9 mouse cellular contexts compared by ENCODE assay signal in the genomic region with DNA sequence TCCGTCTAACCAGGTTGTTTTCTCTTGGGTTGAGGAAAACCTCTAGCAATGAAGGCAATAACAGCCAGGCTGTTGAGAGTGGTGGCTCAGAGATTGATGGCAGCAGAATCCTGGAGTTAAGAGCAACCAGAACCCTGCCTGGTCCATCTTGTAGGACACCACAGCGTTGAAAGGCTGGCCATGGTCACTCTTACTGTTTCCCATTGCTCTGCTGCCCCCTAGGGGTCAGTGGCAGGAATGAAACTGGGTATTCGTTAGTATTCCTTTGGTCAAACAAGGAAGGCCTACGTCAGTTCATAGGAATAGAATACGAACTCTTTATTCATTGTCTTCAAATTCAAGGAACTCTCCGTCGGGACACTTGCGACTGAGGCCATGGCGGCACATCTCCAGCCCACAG. TPM values are rescaled to one million over a fixed set of nuclear protein-coding genes. Genes with fewer than 3 reads are reported as not detected.
A peak's percentile ranks its signal among the peaks of the same experiment; 100 is the strongest.
DNase-seq lines count a peak whose midpoint lies in the region; ATAC-seq and TF ChIP-seq lines count a peak whose summit lies in the region.
"Had no signal": no experiment of that assay in that cellular context is flagged by ENCODE, and none has a peak within 500 bp of the region (broad histone marks: within the 10 kb centered on the region; RNA-seq: fewer than 3 reads in every experiment).

No protein-coding gene starts in this region.

- TF ChIP-seq CTCF in intestine, postnatal 0 days (IDR thresholded peaks at IDR 0.05; ENCODE audit: low read depth) = peak; percentile 95

- WGBS in midbrain, embryonic 11.5 days = 15% methylated on average over 9 of the region's 9 CpGs
- WGBS in midbrain, embryonic 15.5 days = 11% methylated on average over 9 of the region's 9 CpGs
- 11% methylated on average over 9 of the region's 9 CpGs for WGBS in forebrain, embryonic 14.5 days
- 12% methylated on average over 9 of the region's 9 CpGs for WGBS in intestine, postnatal 0 days
- WGBS in limb, embryonic 14.5 days = 14% methylated on average over 9 of the region's 9 CpGs
- 13% methylated on average over 9 of the region's 9 CpGs for WGBS in neural tube, embryonic 13.5 days

- H3K36me3 ChIP-seq in midbrain, embryonic 11.5 days (ENCODE audit: control insufficient read depth, insufficient read depth, low read length) = no peaks in the 10 kb centered on the region
- H3K36me3 ChIP-seq in midbrain, embryonic 15.5 days (replicated peaks) = no peaks in the 10 kb centered on the region
- H3K36me3 ChIP-seq in forebrain, embryonic 14.5 days (ENCODE audit: control insufficient read depth, insufficient read depth, low read length) = no peaks in the 10 kb centered on the region
- no peaks in the 10 kb centered on the region for H3K36me3 ChIP-seq in intestine, postnatal 0 days (ENCODE audit: control insufficient read depth, insufficient read depth)
- H3K36me3 ChIP-seq in limb, embryonic 14.5 days (ENCODE audit: control insufficient read depth, insufficient read depth, low read length) = no peaks in the 10 kb centered on the region
- no peaks in the 10 kb centered on the region for H3K36me3 ChIP-seq in neural tube, embryonic 13.5 days
- H3K36me3 ChIP-seq: limb, embryonic 12.5 days had no signal

- H3K27ac ChIP-seq in midbrain, embryonic 11.5 days (ENCODE audit: low read depth, low read length) = no peak overlapping the region
- H3K27ac ChIP-seq in midbrain, embryonic 15.5 days = no peak overlapping the region
- H3K27ac ChIP-seq in forebrain, embryonic 14.5 days (ENCODE audit: low read depth, low read length) = no peak overlapping the region
- no peak overlapping the region for H3K27ac ChIP-seq in intestine, postnatal 0 days (ENCODE audit: low read depth, low read length)
- H3K27ac ChIP-seq in limb, embryonic 14.5 days (replicated peaks; ENCODE audit: low read depth, low read length) = no peak overlapping the region
- no peak overlapping the region for H3K27ac ChIP-seq in neural tube, embryonic 13.5 days (replicated peaks)
- H3K27ac ChIP-seq: limb, embryonic 12.5 days had no signal

- DNase-seq in midbrain, embryonic 11.5 days (ENCODE audit: low spot score, missing footprints) = peak; percentile 95
- peak; percentile 55 to 72 for DNase-seq in cerebellum, adult 18-20 months
- DNase-seq in forebrain, embryonic 14.5 days (ENCODE audit: low spot score) = peak; percentile 81
- peak; percentile 61 for DNase-seq in limb, embryonic 14.5 days (ENCODE audit: low spot score)
- DNase-seq in thymus, postnatal 14 days = peak; percentile 34

- TF ChIP-seq POLR2A in limb, embryonic 14.5 days (IDR thresholded peaks at IDR 0.05; ENCODE audit: borderline replicate concordance, extremely low read depth, insufficient read depth, insufficient read length) = no peak

- H3K4me1 ChIP-seq in midbrain, embryonic 11.5 days (ENCODE audit: control insufficient read depth, insufficient read depth, low read length) = no peaks in the 10 kb centered on the region
- no peaks in the 10 kb centered on the region for H3K4me1 ChIP-seq in midbrain, embryonic 15.5 days
- H3K4me1 ChIP-seq in forebrain, embryonic 14.5 days (ENCODE audit: control insufficient read depth, insufficient read depth, low read length) = no peaks in the 10 kb centered on the region
- H3K4me1 ChIP-seq in intestine, postnatal 0 days (replicated peaks; ENCODE audit: control insufficient read depth, insufficient read depth, low read length) = no peaks in the 10 kb centered on the region
- no peaks in the 10 kb centered on the region for H3K4me1 ChIP-seq in limb, embryonic 14.5 days (ENCODE audit: control insufficient read depth, insufficient read depth, low read length)
- H3K4me1 ChIP-seq in neural tube, embryonic 13.5 days (replicated peaks) = no peaks in the 10 kb centered on the region
- H3K4me1 ChIP-seq: limb, embryonic 12.5 days had no signal

- no peaks in the 10 kb centered on the region for H3K9me3 ChIP-seq in midbrain, embryonic 11.5 days (ENCODE audit: control insufficient read depth, low read length)
- no peaks in the 10 kb centered on the region for H3K9me3 ChIP-seq in midbrain, embryonic 15.5 days
- H3K9me3 ChIP-seq in forebrain, embryonic 14.5 days (replicated peaks; ENCODE audit: control insufficient read depth, low read length) = no peaks in the 10 kb centered on the region
- H3K9me3 ChIP-seq in intestine, postnatal 0 days (ENCODE audit: control insufficient read depth) = no peaks in the 10 kb centered on the region
- no peaks in the 10 kb centered on the region for H3K9me3 ChIP-seq in limb, embryonic 14.5 days (ENCODE audit: control insufficient read depth, low read length)
- H3K9me3 ChIP-seq in neural tube, embryonic 13.5 days = no peaks in the 10 kb centered on the region
- H3K9me3 ChIP-seq: limb, embryonic 12.5 days had no signal

- H3K9ac ChIP-seq in midbrain, embryonic 11.5 days (ENCODE audit: low read length) = no peak overlapping the region
- no peak overlapping the region for H3K9ac ChIP-seq in midbrain, embryonic 15.5 days
- no peak overlapping the region for H3K9ac ChIP-seq in forebrain, embryonic 14.5 days (ENCODE audit: low read length)
- no peak overlapping the region for H3K9ac ChIP-seq in intestine, postnatal 0 days (ENCODE audit: low read depth, low read length)
- H3K9ac ChIP-seq in limb, embryonic 14.5 days (ENCODE audit: low read depth, low read length, severe bottlenecking) = no peak overlapping the region
- no peak overlapping the region for H3K9ac ChIP-seq in neural tube, embryonic 13.5 days
- H3K9ac ChIP-seq: limb, embryonic 12.5 days had no signal

- no peak for ATAC-seq in midbrain, embryonic 11.5 days (ENCODE audit: low FRiP score)
- ATAC-seq in midbrain, embryonic 15.5 days (replicated peaks) = no peak
- peak; percentile 57 for ATAC-seq in forebrain, embryonic 14.5 days
- no peak; the same call in 1 of the 2 replicates for ATAC-seq in intestine, postnatal 0 days
- no peak for ATAC-seq in limb, embryonic 14.5 days (ENCODE audit: low FRiP score, low read depth)
- peak; percentile 53; the same call in 1 of the 2 replicates for ATAC-seq in neural tube, embryonic 13.5 days (ENCODE audit: low read depth)

- no peak overlapping the region for H3K4me2 ChIP-seq in midbrain, embryonic 11.5 days
- H3K4me2 ChIP-seq in midbrain, embryonic 15.5 days = no peak overlapping the region
- H3K4me2 ChIP-seq in forebrain, embryonic 14.5 days (ENCODE audit: low read length) = no peak overlapping the region
- no peak overlapping the region for H3K4me2 ChIP-seq in intestine, postnatal 0 days (replicated peaks; ENCODE audit: low read depth)
- no peak overlapping the region for H3K4me2 ChIP-seq in limb, embryonic 14.5 days (replicated peaks; ENCODE audit: low read depth, low read length, severe bottlenecking)
- H3K4me2 ChIP-seq in neural tube, embryonic 13.5 days = no peak overlapping the region
- H3K4me2 ChIP-seq: limb, embryonic 12.5 days had no signal

- peaks cover 29% of the 10 kb centered on the region for H3K27me3 ChIP-seq in midbrain, embryonic 11.5 days (ENCODE audit: control insufficient read depth, insufficient read depth, low read length)
- peaks cover 44% of the 10 kb centered on the region for H3K27me3 ChIP-seq in midbrain, embryonic 15.5 days (replicated peaks)
- 0 out of 2 replicates have a peak, but pooled peaks cover 7% of the 10 kb centered on the region for H3K27me3 ChIP-seq in forebrain, embryonic 14.5 days (replicated peaks; ENCODE audit: control insufficient read depth, insufficient read depth, low read length)
- peaks cover 25% of the 10 kb centered on the region for H3K27me3 ChIP-seq in intestine, postnatal 0 days (replicated peaks; ENCODE audit: control insufficient read depth, insufficient read depth, low read length)
- peaks cover 37% of the 10 kb centered on the region for H3K27me3 ChIP-seq in limb, embryonic 14.5 days (ENCODE audit: control insufficient read depth, insufficient read depth, low read length)
- H3K27me3 ChIP-seq in neural tube, embryonic 13.5 days = peaks cover 68% of the 10 kb centered on the region

- H3K4me3 ChIP-seq in midbrain, embryonic 11.5 days (ENCODE audit: low read depth, low read length) = no peak overlapping the region
- H3K4me3 ChIP-seq in midbrain, embryonic 15.5 days = no peak overlapping the region
- no peak overlapping the region for H3K4me3 ChIP-seq in forebrain, embryonic 14.5 days (ENCODE audit: low read depth, low read length)
- no peak overlapping the region for H3K4me3 ChIP-seq in intestine, postnatal 0 days (ENCODE audit: low read depth, low read length)
- no peak overlapping the region for H3K4me3 ChIP-seq in limb, embryonic 14.5 days (replicated peaks; ENCODE audit: low read length)
- no peak overlapping the region for H3K4me3 ChIP-seq in neural tube, embryonic 13.5 days
- H3K4me3 ChIP-seq: limb, embryonic 12.5 days had no signal

RNA-seq across cellular contexts. Expression of gene Dmrt3, which starts 18.4 kb away (rescaled TPM):
- polyA plus RNA-seq in midbrain, embryonic 11.5 days (2014; fragmentation: Nextera tagmentation; extraction: Ambion mirVana) = 0.43 and 1.3 TPM in 2 replicates
- polyA plus RNA-seq in midbrain, embryonic 15.5 days (2015; fragmentation: Nextera tagmentation; extraction: Ambion mirVana) = 0.22 and 0.32 TPM in 2 replicates
- polyA plus RNA-seq in forebrain, embryonic 14.5 days (2014; fragmentation: Nextera tagmentation; extraction: Ambion mirVana) = 3.6 and 5.0 TPM in 2 replicates
- polyA plus RNA-seq in intestine, postnatal 0 days (2015; fragmentation: Nextera tagmentation; extraction: Ambion mirVana) = 0.08 TPM in 1 of 2 replicates, not detected in the other
- polyA plus RNA-seq in limb, embryonic 14.5 days (2012; rRNA removed) = 0.28 and 0.29 TPM in 2 replicates
- polyA plus RNA-seq in limb, embryonic 14.5 days (2014; fragmentation: Nextera tagmentation; extraction: Ambion mirVana) = 0.19 and 0.21 TPM in 2 replicates
- polyA plus RNA-seq in neural tube, embryonic 13.5 days (2015; fragmentation: Nextera tagmentation; extraction: Ambion mirVana) = 2.0 and 2.7 TPM in 2 replicates

RNA-seq across cellular contexts. Expression of gene Dmrt2, which starts 43.7 kb away (rescaled TPM):
- 0.20 TPM in 1 of 2 replicates, not detected in the other for polyA plus RNA-seq in midbrain, embryonic 11.5 days (2014; fragmentation: Nextera tagmentation; extraction: Ambion mirVana)
- 0.06 TPM in 1 of 2 replicates, not detected in the other for polyA plus RNA-seq in midbrain, embryonic 15.5 days (2015; fragmentation: Nextera tagmentation; extraction: Ambion mirVana)
- 0.58 and 1.1 TPM in 2 replicates for polyA plus RNA-seq in forebrain, embryonic 14.5 days (2014; fragmentation: Nextera tagmentation; extraction: Ambion mirVana)
- polyA plus RNA-seq in intestine, postnatal 0 days (2015; fragmentation: Nextera tagmentation; extraction: Ambion mirVana) = 0.07 and 0.16 TPM in 2 replicates
- polyA plus RNA-seq in limb, embryonic 14.5 days (2012; rRNA removed) = 32.6 and 35.7 TPM in 2 replicates
- 22.6 and 27.1 TPM in 2 replicates for polyA plus RNA-seq in limb, embryonic 14.5 days (2014; fragmentation: Nextera tagmentation; extraction: Ambion mirVana)
- polyA plus RNA-seq in neural tube, embryonic 13.5 days (2015; fragmentation: Nextera tagmentation; extraction: Ambion mirVana) = 0.33 and 2.8 TPM in 2 replicates

Comparison
In these comparisons a context has a peak if more than half of its experiments do, and no peak if none do; other contexts are left out.
1. ATAC-seq: peak in forebrain, embryonic 14.5 days (single experiment) and neural tube, embryonic 13.5 days (single experiment); none in midbrain, embryonic 11.5 days (single experiment), midbrain, embryonic 15.5 days (single experiment), intestine, postnatal 0 days (single experiment) and limb, embryonic 14.5 days (single experiment).
2. DNase-seq: peak in every context shown above with its lines; median percentile 95 in midbrain, embryonic 11.5 days; 81 in forebrain, embryonic 14.5 days; 64 in cerebellum, adult 18-20 months; 61 in limb, embryonic 14.5 days; 34 in thymus, postnatal 14 days.